Mouse (Mus musculus): ENCODE measurements around the gene Samhd1.

- TF ChIP-seq POLR2A (IDR thresholded peaks at IDR 0.05; ENCODE audit: extremely low read depth, insufficient read depth, low read length) (no peak), CTCF (IDR thresholded peaks at IDR 0.05; ENCODE audit: low read depth, low read length) (no peak)
Measured at GRCm38 (mm10) chr2:157119075-157119474, 16.0 kb downstream of the Samhd1 start.
